Mouse (Mus musculus): ENCODE data around the gene Abhd17a.

DNA sequence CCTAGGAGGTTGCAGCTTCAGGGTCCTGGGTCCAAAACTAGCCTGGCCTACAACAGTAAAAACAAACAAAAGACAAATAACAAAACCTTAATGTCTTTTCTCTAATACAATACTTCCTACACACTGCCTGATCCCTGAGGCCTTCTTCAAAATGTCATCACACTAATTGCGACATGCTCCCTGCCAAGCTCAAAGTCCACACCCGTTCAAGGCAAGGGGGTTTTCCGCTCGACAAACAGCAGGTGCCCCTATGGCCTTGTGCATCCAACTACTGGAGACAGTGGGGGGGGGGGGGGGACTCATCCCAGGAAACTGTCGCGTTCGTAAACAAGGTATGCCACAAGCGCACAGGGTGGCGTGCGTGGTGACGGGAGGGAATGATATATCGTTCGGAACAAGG lies 29.5 kb downstream of the Abhd17a start:
- no peak for TF ChIP-seq CTCF (IDR thresholded peaks at IDR 0.05)
- TF ChIP-seq EP300 (IDR thresholded peaks at IDR 0.05) = no peak
